Mouse (Mus musculus): Measurements from ENCODE around the gene Donson.

Donson gene

DNA sequence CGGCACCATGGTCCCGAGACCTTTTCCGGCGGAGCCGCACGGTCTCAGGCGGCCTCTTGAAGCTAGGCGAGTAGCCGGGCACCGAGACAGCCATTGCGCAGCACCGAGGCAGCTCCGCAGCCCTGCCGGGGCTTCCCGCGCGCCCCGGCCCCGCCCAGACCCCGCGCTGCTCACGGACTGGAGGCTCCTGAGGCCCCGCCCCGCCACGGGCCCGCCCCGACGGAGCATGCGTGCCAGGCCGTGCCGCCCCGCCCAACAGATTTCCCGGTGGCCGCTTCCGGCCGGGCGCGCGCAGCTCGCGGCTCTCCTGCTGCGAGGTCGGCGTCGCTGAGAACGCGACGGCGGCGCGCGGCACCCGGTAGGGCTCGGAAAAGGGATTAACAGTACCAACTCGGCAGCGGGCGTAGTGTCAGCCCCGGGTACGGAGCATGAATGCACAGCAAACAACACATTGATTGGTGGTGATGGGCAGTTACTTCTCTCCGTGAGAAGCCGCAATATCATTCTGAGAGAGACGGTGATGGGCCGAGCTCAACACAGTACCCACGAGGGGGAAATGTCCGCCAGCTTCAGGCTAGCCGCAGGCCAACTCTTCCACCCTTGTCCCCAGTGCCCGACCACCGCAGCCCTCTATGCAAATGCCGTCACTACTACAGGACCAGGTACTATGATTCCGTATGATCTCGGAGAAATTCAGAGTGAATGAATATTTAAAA is at the start of gene Donson:
TSS of gene Donson (minus strand) at position 152 of the 716 bp plus-strand sequence.
- DNase-seq: peak; percentile 93

DNA sequence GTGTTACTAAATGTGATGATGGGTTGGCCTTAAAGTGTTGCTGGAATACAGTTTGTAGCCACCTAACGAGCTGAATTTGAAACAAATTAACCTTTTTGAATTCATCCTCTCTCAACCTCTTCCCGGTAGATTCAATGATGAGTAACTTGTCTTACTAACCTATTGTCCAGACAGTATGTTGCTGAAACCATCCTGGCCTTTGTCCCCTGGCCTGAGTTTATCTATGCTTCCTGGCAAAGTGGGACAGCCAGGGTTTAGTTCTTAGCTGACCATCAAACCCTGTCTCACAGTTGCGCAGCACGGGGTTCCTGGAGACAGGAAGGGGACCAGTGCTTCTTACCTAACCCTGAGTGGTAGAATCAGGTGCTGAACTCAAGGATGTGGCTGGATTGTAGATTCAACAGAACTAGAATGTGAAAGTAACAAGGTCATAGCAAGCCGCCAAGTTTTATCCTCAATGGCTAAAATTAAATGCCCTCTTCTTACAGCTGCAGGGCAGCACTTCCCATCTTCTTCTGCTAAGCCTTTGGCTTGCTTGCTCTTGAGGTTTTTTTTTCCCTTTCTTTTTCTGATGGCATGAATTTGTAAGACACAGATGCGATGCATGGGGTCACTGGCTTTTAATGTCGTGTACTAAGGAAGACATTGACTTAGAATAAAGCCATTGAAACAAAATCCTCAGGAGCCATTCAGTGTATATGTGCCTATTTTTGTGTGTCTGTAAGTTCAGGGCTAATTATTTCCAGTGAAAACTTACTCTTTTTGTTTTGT is 47.7 kb upstream of the Donson start:
- DNase-seq: no peak

DNA sequence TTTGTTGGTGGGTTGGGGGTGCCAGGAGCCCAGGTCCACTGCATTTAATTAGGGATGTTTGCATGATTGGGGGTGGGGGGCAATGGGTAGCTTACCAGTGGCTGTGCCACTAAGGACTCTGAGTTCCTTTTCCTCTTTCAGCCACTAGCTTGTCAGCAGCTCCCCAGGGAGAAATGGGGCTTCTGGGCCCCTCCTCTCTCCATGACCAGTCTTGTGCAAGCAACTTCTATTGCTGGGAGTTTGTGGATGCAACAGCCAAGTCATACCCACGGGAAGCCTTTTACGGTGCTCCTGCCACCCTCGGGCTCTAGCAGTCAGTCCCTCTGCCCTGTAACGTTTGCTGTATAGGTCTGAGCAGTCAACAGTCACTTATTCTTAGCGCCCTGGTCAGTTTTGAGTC is 46.2 kb upstream of the Donson start:
- no peak for DNase-seq

GRCm38 (mm10) chr16:91732816-91733215 is 44.2 kb upstream of the Donson start:
- no peak for DNase-seq

- no peak for DNase-seq
Observed at GRCm38 (mm10) chr16:91730446-91730845, 41.9 kb upstream of the Donson start.

- no peak for DNase-seq
Observed at GRCm38 (mm10) chr16:91729821-91730441, 41.4 kb upstream of the Donson start.

GRCm38 (mm10) chr16:91729066-91729482 is 40.5 kb upstream of the Donson start, which contains the start of gene Itsn1:
Itsn1 (plus strand) TSS chr16:91729281.
- peak; percentile 99 for DNase-seq

- DNase-seq: peak; percentile 100
Observed at GRCm38 (mm10) chr16:91728123-91729065, 39.8 kb upstream of the Donson start, which contains the start of gene Cryzl1. Cryzl1 (minus strand) TSS chr16:91728975.

DNA sequence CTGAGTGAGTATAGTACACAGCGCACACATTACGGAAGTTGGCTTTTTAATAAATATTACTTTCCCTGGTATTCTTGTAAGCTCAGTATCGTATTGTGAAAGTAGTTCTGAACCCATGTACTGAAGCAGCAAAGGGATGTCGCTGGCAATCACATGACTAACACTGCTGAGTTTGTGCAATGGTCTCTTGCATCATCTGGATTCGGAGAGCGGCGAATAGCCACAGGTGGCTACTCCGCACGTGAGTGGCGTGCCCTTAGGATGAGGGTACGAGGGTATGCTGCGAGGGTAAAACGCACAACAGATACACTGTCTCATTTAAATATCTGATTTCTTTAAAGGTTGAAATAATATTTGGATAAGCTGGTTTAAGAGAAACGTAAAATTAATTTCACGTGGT is 38.9 kb upstream of the Donson start:
- DNase-seq: no peak

DNA sequence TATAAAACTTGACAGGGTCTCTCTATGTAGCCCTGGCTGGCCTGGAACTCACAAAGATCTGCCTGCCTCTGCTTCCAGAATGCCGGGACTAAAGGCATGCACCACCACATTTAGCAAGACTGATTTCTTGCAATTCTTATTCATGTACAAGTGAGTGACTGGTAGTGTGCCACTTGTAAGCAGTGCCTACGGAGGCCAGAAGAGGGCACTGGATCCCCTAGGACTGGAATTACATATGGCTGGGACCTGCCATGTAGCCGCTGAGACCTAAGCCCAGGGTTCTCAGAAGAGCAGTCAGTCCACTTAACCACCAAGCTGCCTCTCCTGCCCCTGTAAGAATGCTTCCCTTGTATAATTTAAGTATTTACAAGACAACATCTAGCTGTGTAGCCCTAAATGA is 35.7 kb upstream of the Donson start:
- DNase-seq: no peak

DNA sequence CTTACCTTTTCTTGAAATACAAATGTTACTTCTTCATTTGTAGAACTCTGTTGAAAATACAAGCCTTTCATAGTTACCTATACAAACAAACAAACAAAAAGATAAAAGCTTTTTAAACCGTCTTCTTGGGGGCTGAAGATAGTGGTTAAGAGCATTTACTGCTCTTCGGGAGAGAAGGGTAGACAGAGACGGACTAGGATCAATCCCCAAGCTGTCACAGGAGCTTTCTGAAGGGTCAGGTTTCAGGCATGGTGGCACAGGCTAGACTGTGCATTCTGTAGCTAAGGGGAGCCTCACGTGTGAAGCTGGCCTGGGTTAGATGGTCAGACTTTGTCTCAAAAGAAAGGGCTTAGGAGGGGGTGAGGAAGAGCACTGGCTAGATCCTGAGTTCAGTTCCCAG is 28.8 kb upstream of the Donson start:
- DNase-seq: no peak

GRCm38 (mm10) chr16:91716927-91717349 is 28.4 kb upstream of the Donson start:
- no peak for DNase-seq

- DNase-seq: no peak
Observed at GRCm38 (mm10) chr16:91710241-91710640, 21.7 kb upstream of the Donson start.

- DNase-seq: no peak
Observed at GRCm38 (mm10) chr16:91704603-91705340, 16.2 kb upstream of the Donson start.

DNA sequence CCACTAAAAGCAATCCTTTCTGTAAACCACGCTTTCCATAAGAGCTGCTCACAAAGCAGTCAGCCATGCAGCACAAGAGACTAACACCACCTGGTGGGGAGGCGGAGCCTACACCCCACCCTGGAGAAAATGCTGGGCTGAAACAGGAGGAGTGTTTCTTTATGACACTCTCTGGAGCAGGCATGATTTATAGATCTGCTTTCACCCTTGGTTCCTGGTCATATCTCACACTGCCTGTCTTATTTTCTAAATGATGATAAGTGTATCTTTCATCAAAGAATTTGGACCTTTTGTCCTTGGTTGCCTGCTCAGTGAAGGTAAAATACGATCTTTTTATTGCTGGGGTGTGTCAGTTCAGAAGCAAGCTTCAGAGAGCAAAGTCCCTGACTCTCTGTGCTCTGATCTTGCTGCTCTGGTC is 14.2 kb upstream of the Donson start:
- DNase-seq: no peak

- no peak for DNase-seq
Observed at GRCm38 (mm10) chr16:91701908-91702307, 13.3 kb upstream of the Donson start.

DNA sequence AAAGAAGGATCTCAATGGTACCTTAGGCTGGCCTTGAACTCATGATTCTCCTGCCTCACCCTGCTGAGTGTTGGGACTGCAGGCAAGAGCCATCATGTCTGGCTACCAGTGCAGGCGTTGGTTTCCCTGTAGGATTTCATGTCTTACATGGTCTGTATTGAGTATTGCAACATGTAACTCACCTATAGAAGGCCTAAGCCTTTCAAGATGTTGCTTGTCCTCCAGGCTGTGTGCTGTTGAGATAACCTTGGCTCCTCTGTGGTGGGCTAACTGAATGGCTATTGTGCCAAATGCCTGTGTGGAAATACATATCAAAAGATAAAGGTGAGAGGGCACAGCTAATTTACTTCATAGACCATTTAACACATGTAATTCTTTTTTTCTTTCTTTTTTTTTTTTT is 10.4 kb upstream of the Donson start:
- DNase-seq: no peak

- DNase-seq: no peak
Observed at GRCm38 (mm10) chr16:91695108-91695755, 6.7 kb upstream of the Donson start.

GRCm38 (mm10) chr16:91694455-91695084 is 6.0 kb upstream of the Donson start:
- DNase-seq: peak; percentile 63

- no peak for DNase-seq
Observed at GRCm38 (mm10) chr16:91689791-91690190, 1.2 kb upstream of the Donson start.

Measured in layer of hippocampus, adult 9-11 months (tissue).